Mouse (Mus musculus) hematopoietic stem cell, adult 5-6 weeks (primary cell): Measurements from ENCODE around the gene A930004D18Rik. TPM values are rescaled to one million over a fixed set of nuclear protein-coding genes. Genes with fewer than 3 reads are reported as not detected.

ENCODE experiments used
- ATAC-seq, 2 experiments: fragments of 125-278 bp in 1 of 2; replicated peaks in 1 of 2; 2 replicates each; pipeline ENCODE4 v1.8.0; 2016 to 2017; ENCODE audit warnings: inconsistent platforms in 2 of 2, mild to moderate bottlenecking in 2 of 2, moderate number of reproducible peaks in 2 of 2, low read depth in 1 of 2, moderate TSS enrichment in 1 of 2; ENCODE audit not compliant: low FRiP score in 2 of 2, poor library complexity in 2 of 2, severe bottlenecking in 2 of 2, insufficient read depth in 1 of 2, low TSS enrichment in 1 of 2
- total RNA-seq: library from RNA; stranded (forward); fragments of 172-1452, 232-1000 nt; gene quantifications from 2 replicates; pipeline ENCODE4 v1.2.3, GENCODE M21; 2017

The A930004D18Rik gene
- not detected in 2 replicates for total RNA-seq

GRCm38 (mm10) chr2:18037491-18037890, at the start of gene A930004D18Rik:
A930004D18Rik (minus strand) TSS chr2:18037737.
- no peak for ATAC-seq

- no peak for ATAC-seq
These were observed 42.8 kb upstream of the A930004D18Rik start for GRCm38 (mm10) chr2:18080182-18080860.

DNA sequence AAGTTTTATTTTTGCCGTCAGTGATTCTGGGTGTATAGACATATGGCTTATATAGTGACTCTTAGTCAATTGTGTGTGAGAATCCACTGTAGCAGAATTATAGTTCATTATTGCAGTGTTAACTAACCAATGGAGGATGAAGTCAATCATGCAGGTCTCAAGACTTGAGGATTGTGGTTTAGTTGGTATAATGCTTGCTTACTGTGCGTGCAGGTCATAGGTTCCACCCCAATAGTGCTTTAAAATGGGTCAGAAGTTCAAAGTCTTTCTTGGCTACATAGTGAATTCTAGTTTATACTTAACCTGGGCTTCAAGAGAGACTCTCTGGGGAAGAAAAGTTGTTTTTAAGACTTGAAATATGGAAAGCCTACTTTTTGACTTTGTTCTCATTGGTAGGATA, 34.4 kb upstream of the A930004D18Rik start:
- no peak for ATAC-seq

- ATAC-seq: no peak
These were observed 30.7 kb upstream of the A930004D18Rik start for GRCm38 (mm10) chr2:18068071-18068796.

- no peak for ATAC-seq
These were observed 28.9 kb upstream of the A930004D18Rik start for GRCm38 (mm10) chr2:18066436-18066835.

DNA sequence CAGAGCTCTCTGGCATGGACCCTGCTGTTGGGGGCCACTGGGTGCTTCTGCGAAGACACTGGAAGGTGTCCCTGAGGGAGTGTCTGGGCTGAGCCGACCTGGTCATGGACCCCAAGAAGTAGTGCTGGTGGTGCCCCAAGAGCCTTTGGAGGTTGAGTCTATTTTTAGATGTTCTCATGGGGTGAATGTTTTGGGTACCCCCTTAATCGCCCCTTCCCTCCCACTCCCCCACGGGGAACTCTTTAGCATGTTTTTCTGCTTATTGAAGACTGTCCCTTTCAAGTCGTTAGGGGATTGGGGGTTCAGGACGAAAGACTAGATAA, 28.1 kb upstream of the A930004D18Rik start:
- ATAC-seq: no peak

DNA sequence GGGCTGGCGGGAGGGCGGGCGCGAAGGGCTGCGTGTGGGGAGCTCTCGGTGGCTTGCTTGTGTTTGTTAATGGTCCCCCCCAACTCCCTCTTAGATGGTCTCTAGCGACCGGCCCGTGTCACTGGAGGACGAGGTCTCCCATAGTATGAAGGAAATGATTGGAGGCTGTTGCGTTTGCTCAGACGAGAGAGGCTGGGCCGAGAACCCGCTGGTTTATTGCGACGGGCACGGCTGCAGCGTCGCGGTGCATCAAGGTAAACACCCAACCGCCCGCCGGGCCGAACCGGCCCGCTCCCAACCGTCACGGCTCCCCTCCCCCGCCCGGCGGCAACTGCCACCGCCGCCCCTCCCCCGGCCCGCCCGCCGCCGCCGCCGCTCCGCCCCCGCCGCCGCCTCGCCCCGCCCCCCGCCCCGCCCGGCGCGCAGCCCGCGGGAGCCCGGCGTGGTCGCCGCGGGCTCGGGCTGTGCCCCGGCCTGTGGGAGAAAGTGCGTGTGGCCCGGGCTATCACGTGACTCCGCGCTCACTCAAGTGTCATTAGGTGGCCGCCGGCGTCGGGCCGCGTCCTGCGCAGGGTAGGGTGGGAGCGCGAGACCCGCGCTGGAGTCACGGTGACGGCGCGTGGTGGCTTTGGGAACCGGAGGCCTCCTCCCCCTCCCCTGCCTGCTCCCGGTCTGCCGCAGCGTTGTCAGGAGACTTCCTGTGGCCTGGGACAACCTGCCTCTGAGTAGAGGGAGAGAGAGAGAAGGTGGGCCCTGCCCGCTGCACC, 27.6 kb upstream of the A930004D18Rik start:
- peak; percentile 27 to 56; a peak in 3 of 4 replicates for ATAC-seq

DNA sequence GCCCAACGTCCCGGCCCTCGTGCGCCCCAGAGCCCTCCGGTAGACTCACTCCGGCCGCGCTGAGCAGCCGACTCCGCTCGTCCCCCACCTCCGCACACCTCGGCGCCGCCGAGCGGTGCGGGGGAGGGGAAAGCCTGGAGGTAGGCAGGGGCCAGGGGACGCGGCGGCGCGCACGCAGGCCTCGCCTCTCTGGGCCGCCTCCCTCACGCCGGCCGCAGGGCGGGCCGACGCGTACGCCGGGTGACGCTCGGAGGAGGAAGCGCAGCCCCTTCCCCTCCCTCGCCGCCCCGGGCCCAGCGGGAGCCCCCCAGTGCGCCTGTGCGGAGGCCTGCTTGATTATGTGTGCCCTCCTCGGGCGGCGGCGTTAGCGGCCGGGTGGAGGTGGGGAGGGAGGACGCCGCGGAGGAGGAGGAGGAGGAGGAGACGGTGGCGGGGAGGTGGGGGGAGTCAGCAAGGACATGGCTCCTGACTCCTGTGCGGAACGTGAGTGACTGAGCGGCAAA, 26.9 kb upstream of the A930004D18Rik start:
- ATAC-seq: peak; percentile 74 to 77

- ATAC-seq: peak; percentile 46 to 65
These were observed 26.3 kb upstream of the A930004D18Rik start for GRCm38 (mm10) chr2:18063763-18064251.

DNA sequence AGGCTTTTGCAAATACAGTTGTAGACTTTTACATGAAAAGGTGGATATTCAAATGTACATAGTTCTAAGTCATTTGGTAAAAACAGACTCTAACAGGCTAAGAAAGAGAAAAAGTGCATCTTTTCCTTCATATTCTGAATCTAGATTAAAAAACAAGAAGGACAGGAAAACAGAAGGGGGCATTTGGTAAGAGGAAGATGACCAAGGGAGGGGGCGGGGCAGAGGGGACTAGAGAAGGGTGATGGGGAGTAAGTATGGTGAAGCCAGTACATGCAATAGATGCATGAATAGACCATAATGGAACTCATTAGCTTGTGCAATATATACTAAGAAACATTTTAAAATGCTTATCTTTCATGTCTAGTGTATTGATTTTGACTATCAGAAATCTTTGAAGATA, 22.9 kb upstream of the A930004D18Rik start:
- ATAC-seq: no peak

- no peak for ATAC-seq
These were observed 22.4 kb upstream of the A930004D18Rik start for GRCm38 (mm10) chr2:18059891-18060290.

- no peak for ATAC-seq
These were observed 21.5 kb upstream of the A930004D18Rik start for GRCm38 (mm10) chr2:18059063-18059462.

- ATAC-seq: no peak
These were observed 20.7 kb upstream of the A930004D18Rik start for GRCm38 (mm10) chr2:18058146-18058708.

- peak; percentile 6 to 46; a peak in 2 of 4 replicates for ATAC-seq
These were observed 20.0 kb upstream of the A930004D18Rik start for GRCm38 (mm10) chr2:18057336-18058145.

GRCm38 (mm10) chr2:18056786-18057255, 19.3 kb upstream of the A930004D18Rik start:
- peak; percentile 92 to 94 for ATAC-seq

DNA sequence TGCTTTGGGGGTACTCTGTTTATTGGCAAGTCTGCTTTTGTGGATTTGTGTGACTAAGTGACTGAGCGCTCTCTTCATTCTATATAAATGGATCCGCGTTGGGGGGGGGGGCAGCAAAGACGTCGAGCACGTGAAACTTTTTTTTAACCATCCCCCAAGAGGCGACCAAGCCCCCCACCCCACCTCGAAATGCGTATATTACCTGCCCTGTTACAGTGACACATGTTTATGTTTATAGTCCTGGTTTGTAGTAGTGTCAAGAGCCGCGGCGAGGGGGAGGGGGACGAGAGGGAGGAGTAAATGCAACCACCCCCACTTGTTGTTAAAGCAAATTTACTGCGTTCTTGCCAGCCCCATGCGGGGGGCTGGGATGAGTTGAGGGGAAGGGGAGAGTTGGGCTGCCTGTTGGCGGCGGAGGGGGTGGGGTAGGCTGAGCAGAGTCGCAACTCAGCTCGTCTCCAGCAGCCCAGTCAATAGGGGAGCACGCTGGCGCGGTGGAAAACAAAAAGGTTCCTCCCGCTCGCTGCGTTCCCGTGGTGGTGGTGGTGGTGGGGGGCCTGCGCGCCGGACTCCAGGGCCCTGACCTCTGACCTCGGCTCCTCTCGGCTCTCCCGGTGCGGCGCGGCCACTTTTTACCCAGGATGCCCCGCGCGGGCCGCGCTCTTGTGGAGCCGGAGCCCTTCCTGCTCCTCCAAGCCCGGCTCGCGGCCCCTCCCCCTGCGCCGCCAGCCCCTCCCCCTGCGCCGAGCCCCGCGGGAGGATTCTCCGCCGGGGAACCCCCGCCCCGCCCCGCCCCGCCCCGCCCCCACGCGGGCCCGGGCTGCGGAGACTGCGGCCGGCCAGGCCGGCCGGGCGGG, 18.6 kb upstream of the A930004D18Rik start:
- peak; percentile 54 to 58; a peak in 2 of 4 replicates for ATAC-seq
